Mouse (Mus musculus) hindbrain, embryonic 11.5 days (tissue): ENCODE measurements around the gene Tbc1d22a. TPM values are rescaled to one million over a fixed set of nuclear protein-coding genes. Genes with fewer than 3 reads are reported as not detected.
A peak's percentile ranks its signal among the peaks of the same experiment; 100 is the strongest.

Experiments
- ATAC-seq: fragments of 200-750 bp; cut with Nextera tagmentation; 2 replicates; pipeline ENCODE4 v1.8.0; 2017; ENCODE audit warnings: mild to moderate bottlenecking, moderate TSS enrichment, moderate library complexity; ENCODE audit not compliant: low FRiP score
- DNase-seq: peaks from one replicate; pipeline ENCODE4 v3.0.0-alpha.2; 2015; ENCODE audit warnings: low spot score
- H3K27ac ChIP-seq: fragments of 300-500 bp; sonication (generic); 2 replicates; pipeline ENCODE4 v1.5.1; 2014; ENCODE audit warnings: mild to moderate bottlenecking, low read depth, low read length
- H3K27me3 ChIP-seq: fragments of 300-500 bp; sonication (generic); 2 replicates; pipeline ENCODE4 v1.6.1; 2014; ENCODE audit warnings: mild to moderate bottlenecking, low read length, moderate library complexity, mixed read lengths; ENCODE audit not compliant: control insufficient read depth, insufficient read depth
- H3K36me3 ChIP-seq: fragments of 300-500 bp; sonication (generic); 2 replicates; pipeline ENCODE4 v1.6.1; 2014; ENCODE audit warnings: mild to moderate bottlenecking, low read length, moderate library complexity, mixed read lengths; ENCODE audit not compliant: control insufficient read depth, insufficient read depth
- H3K4me1 ChIP-seq: fragments of 300-500 bp; sonication (generic); replicated peaks from 2 replicates; pipeline ENCODE4 v1.6.1; 2014; ENCODE audit warnings: low read length, mixed read lengths; ENCODE audit not compliant: control insufficient read depth, insufficient read depth
- H3K4me2 ChIP-seq: fragments of 300-500 bp; sonication (generic); replicated peaks from 2 replicates; pipeline ENCODE4 v1.6.1; 2014; ENCODE audit warnings: mild to moderate bottlenecking, low read depth, low read length
- H3K4me3 ChIP-seq: fragments of 300-500 bp; sonication (generic); 2 replicates; pipeline ENCODE4 v1.5.1; 2014; ENCODE audit warnings: low read depth, low read length
- H3K9ac ChIP-seq: fragments of 300-500 bp; sonication (generic); 2 replicates; pipeline ENCODE4 v1.6.1; 2014; ENCODE audit warnings: low read depth, low read length
- H3K9me3 ChIP-seq: fragments of 300-500 bp; sonication (generic); 2 replicates; pipeline ENCODE4 v1.6.1; 2016; ENCODE audit warnings: low read length; ENCODE audit not compliant: control insufficient read depth
- WGBS: fragments of 180-500 bp; shearing (Covaris S2); extraction: QIAGEN DNeasy Blood & Tissue Kit; methylation state at CpG from one replicate; pipeline ENCODE4 v1.1.7; 2014; 5-methylcytosine and 5-hydroxymethylcytosine counted together
- polyA plus RNA-seq: library from polyadenylated mRNA; unstranded; fragments of >200 nt; fragmentation: Nextera tagmentation; extraction: Ambion mirVana; gene quantifications from 2 replicates; pipeline ENCODE4 v1.2.1, GENCODE M21; 2014

The Tbc1d22a gene
- polyA plus RNA-seq, 1 experiment from 2014 or later: 7.3 TPM

DNA sequence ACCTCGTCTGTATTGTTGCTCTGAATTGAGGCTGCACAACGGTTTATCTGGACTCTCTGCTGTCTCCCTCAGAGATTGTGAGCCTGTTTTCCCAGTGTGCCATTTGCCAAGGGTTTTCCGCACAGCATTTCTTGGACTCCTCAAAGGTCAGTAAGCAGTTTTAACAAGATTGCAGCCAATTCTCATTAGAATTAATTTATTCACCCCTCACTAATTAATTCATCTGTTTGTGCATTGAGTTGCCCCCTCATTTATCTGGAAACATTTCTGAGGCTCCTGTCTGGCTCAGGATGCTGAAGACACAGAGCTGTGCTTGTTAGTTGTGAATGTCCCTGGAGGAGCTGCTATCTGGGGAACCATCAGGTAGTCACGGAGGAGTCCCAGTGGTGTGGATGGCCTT, 45.0 kb downstream of the Tbc1d22a start:
- Histone ChIP-seq H3K4me1 (peaks cover 2% of the 10 kb centered on the region; the same call in 1 of the 2 replicates), H3K4me2 (no peak overlapping the region), H3K9ac (no peak overlapping the region), H3K36me3 (no peaks in the 10 kb centered on the region), H3K4me3 (no peak overlapping the region), H3K9me3 (no peaks in the 10 kb centered on the region), H3K27ac (no peak overlapping the region), H3K27me3 (no peaks in the 10 kb centered on the region)
- WGBS: 78% methylated on average over 4 of the region's 4 CpGs
- ATAC-seq (no peak), DNase-seq (no peak)

GRCm38 (mm10) chr15:86260111-86260510, 45.9 kb downstream of the Tbc1d22a start:
- Histone ChIP-seq H3K27ac (no peak overlapping the region), H3K36me3 (no peaks in the 10 kb centered on the region), H3K9ac (no peak overlapping the region), H3K4me3 (no peak overlapping the region), H3K27me3 (no peaks in the 10 kb centered on the region), H3K9me3 (no peaks in the 10 kb centered on the region), H3K4me1 (peaks cover 2% of the 10 kb centered on the region; the same call in 1 of the 2 replicates), H3K4me2 (no peak overlapping the region)
- WGBS: 93% methylated on average over 4 of the region's 4 CpGs
- ATAC-seq (no peak), DNase-seq (no peak)

- no peak overlapping the region for H3K4me2 ChIP-seq
- no peak for DNase-seq
- no peaks in the 10 kb centered on the region for H3K9me3 ChIP-seq
- peaks cover 2% of the 10 kb centered on the region; the same call in 1 of the 2 replicates for H3K4me1 ChIP-seq
- WGBS: 91% methylated on average over 3 of the region's 3 CpGs
- H3K27me3 ChIP-seq: no peaks in the 10 kb centered on the region
- no peak overlapping the region for H3K4me3 ChIP-seq
- H3K9ac ChIP-seq: no peak overlapping the region
- no peak overlapping the region for H3K27ac ChIP-seq
- ATAC-seq: no peak
- H3K36me3 ChIP-seq: no peaks in the 10 kb centered on the region
Observed at GRCm38 (mm10) chr15:86264389-86264788, 50.1 kb downstream of the Tbc1d22a start.

- 77% methylated on average over 7 of the region's 7 CpGs for WGBS
- H3K36me3 ChIP-seq: no peaks in the 10 kb centered on the region
- H3K27ac ChIP-seq: no peak overlapping the region
- ATAC-seq (no peak), DNase-seq (no peak)
- no peaks in the 10 kb centered on the region for H3K27me3 ChIP-seq
- H3K4me1 ChIP-seq: peaks cover 2% of the 10 kb centered on the region; the same call in 1 of the 2 replicates
- H3K9me3 ChIP-seq: no peaks in the 10 kb centered on the region
- H3K4me2 ChIP-seq: no peak overlapping the region
- H3K9ac ChIP-seq: no peak overlapping the region
- no peak overlapping the region for H3K4me3 ChIP-seq
Observed at GRCm38 (mm10) chr15:86264803-86265202, 50.5 kb downstream of the Tbc1d22a start.

GRCm38 (mm10) chr15:86266975-86267374, 52.7 kb downstream of the Tbc1d22a start:
- Histone ChIP-seq H3K9me3 (no peaks in the 10 kb centered on the region), H3K9ac (no peak overlapping the region), H3K27ac (no peak overlapping the region), H3K4me2 (no peak overlapping the region), H3K4me1 (peaks cover under 1% of the 10 kb centered on the region; the same call in 1 of the 2 replicates), H3K27me3 (no peaks in the 10 kb centered on the region), H3K36me3 (no peaks in the 10 kb centered on the region), H3K4me3 (no peak overlapping the region)
- DNase-seq (no peak), ATAC-seq (no peak)
- WGBS: 74% methylated on average over 4 of the region's 4 CpGs

- H3K27me3 ChIP-seq: no peaks in the 10 kb centered on the region
- H3K4me2 ChIP-seq: no peak overlapping the region
- no peak overlapping the region for H3K27ac ChIP-seq
- DNase-seq (no peak), ATAC-seq (no peak)
- H3K4me1 ChIP-seq: no peaks in the 10 kb centered on the region; the same call in 1 of the 2 replicates
- no peak overlapping the region for H3K9ac ChIP-seq
- 76% methylated on average over 1 of the region's 1 CpGs for WGBS
- no peaks in the 10 kb centered on the region for H3K36me3 ChIP-seq
- no peaks in the 10 kb centered on the region for H3K9me3 ChIP-seq
- no peak overlapping the region for H3K4me3 ChIP-seq
Observed at GRCm38 (mm10) chr15:86268526-86268925, 54.3 kb downstream of the Tbc1d22a start.

GRCm38 (mm10) chr15:86275754-86276153, 61.5 kb downstream of the Tbc1d22a start:
- Histone ChIP-seq H3K27me3 (no peaks in the 10 kb centered on the region), H3K4me2 (no peak overlapping the region), H3K27ac (no peak overlapping the region), H3K9ac (no peak overlapping the region), H3K9me3 (no peaks in the 10 kb centered on the region), H3K4me1 (peaks cover 2% of the 10 kb centered on the region), H3K36me3 (no peaks in the 10 kb centered on the region), H3K4me3 (no peak overlapping the region)
- ATAC-seq (no peak), DNase-seq (no peak)
- WGBS: 77% methylated on average over 7 of the region's 7 CpGs

- no peak overlapping the region for H3K27ac ChIP-seq
- WGBS: 54% methylated on average over 11 of the region's 11 CpGs
- ATAC-seq: 0 out of 2 replicates have a peak, but pooled peaks have one; percentile 47
- H3K4me3 ChIP-seq: no peak overlapping the region
- no peak overlapping the region for H3K4me2 ChIP-seq
- peak; percentile 29 for DNase-seq
- no peaks in the 10 kb centered on the region for H3K27me3 ChIP-seq
- H3K9me3 ChIP-seq: no peaks in the 10 kb centered on the region
- H3K36me3 ChIP-seq: no peaks in the 10 kb centered on the region
- peaks cover 2% of the 10 kb centered on the region for H3K4me1 ChIP-seq
- no peak overlapping the region for H3K9ac ChIP-seq
Observed at GRCm38 (mm10) chr15:86276538-86277264, 62.4 kb downstream of the Tbc1d22a start.

DNA sequence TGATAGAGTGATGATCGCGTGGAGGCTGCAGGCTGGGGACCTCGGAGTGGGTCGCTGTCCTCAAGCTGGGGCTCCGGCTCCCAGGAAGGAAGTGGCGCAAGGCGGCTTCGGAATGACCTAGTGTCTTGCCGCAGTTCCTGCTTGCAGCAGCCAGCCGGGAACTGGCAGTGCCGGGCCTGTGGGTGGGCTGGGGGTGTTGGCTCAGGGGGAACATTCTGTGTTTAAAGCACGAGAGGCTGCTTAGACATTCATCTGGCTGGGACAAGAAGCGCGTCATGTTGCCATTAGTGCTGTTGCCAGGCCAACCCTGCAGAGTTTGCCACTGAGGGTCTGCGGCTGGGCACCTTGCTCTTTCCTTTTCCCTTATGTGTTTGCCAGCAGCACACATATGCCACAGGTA, 63.2 kb downstream of the Tbc1d22a start:
- no peaks in the 10 kb centered on the region for H3K9me3 ChIP-seq
- 60% methylated on average over 15 of the region's 15 CpGs for WGBS
- H3K27me3 ChIP-seq: no peaks in the 10 kb centered on the region
- peaks cover 2% of the 10 kb centered on the region for H3K4me1 ChIP-seq
- H3K4me2 ChIP-seq: no peak overlapping the region
- ATAC-seq (0 out of 2 replicates have a peak, but pooled peaks have one; percentile 17), DNase-seq (peak; percentile 29)
- H3K4me3 ChIP-seq: no peak overlapping the region
- no peak overlapping the region for H3K27ac ChIP-seq
- no peaks in the 10 kb centered on the region for H3K36me3 ChIP-seq
- no peak overlapping the region for H3K9ac ChIP-seq
